Mouse (Mus musculus) embryonic facial prominence, embryonic 13.5 days (tissue): ENCODE results near the gene Tenm3. TPM values are rescaled to one million over a fixed set of nuclear protein-coding genes. Genes with fewer than 3 reads are reported as not detected.

ENCODE experiments used
- ATAC-seq: fragments of 200-750 bp; cut with Nextera tagmentation; 2 replicates; pipeline ENCODE4 v1.8.0; 2017; ENCODE audit warnings: low read depth; ENCODE audit not compliant: insufficient number of reproducible peaks, insufficient read depth, low FRiP score, low TSS enrichment
- H3K27ac ChIP-seq: fragments of 300-500 bp; sonication (generic); 2 replicates; pipeline ENCODE4 v1.5.1; 2015; ENCODE audit warnings: moderate library complexity, mild to moderate bottlenecking, inconsistent platforms
- H3K27me3 ChIP-seq: fragments of 300-500 bp; sonication (generic); 2 replicates; pipeline ENCODE4 v1.6.1; 2015; ENCODE audit warnings: mild to moderate bottlenecking, inconsistent platforms
- H3K36me3 ChIP-seq: fragments of 300-500 bp; sonication (generic); 2 replicates; pipeline ENCODE4 v1.6.1; 2015; ENCODE audit warnings: mild to moderate bottlenecking, inconsistent platforms
- H3K4me1 ChIP-seq: fragments of 300-500 bp; sonication (generic); 2 replicates; pipeline ENCODE4 v1.6.1; 2015; ENCODE audit warnings: inconsistent platforms
- H3K4me2 ChIP-seq: fragments of 300-500 bp; sonication (generic); 2 replicates; pipeline ENCODE4 v1.6.1; 2015; ENCODE audit warnings: moderate library complexity, mild to moderate bottlenecking, inconsistent platforms
- H3K4me3 ChIP-seq: fragments of 300-500 bp; sonication (generic); 2 replicates; pipeline ENCODE4 v1.5.1; 2015; ENCODE audit warnings: mild to moderate bottlenecking, inconsistent platforms
- H3K9ac ChIP-seq: fragments of 300-500 bp; sonication (generic); 2 replicates; pipeline ENCODE4 v1.6.1; 2015; ENCODE audit warnings: mild to moderate bottlenecking, inconsistent platforms
- H3K9me3 ChIP-seq: fragments of 300-500 bp; sonication (generic); 2 replicates; pipeline ENCODE4 v1.6.1; 2016; ENCODE audit warnings: inconsistent platforms
- WGBS: fragments of 180-500 bp; shearing (Covaris S2); methylation state at CpG from one replicate; pipeline ENCODE4 v1.1.7; 2015; ENCODE audit warnings: mixed read lengths; 5-methylcytosine and 5-hydroxymethylcytosine counted together
- polyA plus RNA-seq: library from polyadenylated mRNA; unstranded; fragments of >200 nt; fragmentation: Nextera tagmentation; extraction: Ambion mirVana; gene quantifications from 2 replicates; pipeline ENCODE4 v1.2.1, GENCODE M21; 2015

The Tenm3 gene
- polyA plus RNA-seq, 1 experiment from 2014 or later: 53.7 TPM

- Histone ChIP-seq H3K4me3 (no peak overlapping the region), H3K9ac (no peak overlapping the region), H3K9me3 (no peaks in the 10 kb centered on the region), H3K4me2 (no peak overlapping the region), H3K27me3 (no peaks in the 10 kb centered on the region), H3K36me3 (no peaks in the 10 kb centered on the region), H3K4me1 (no peaks in the 10 kb centered on the region), H3K27ac (no peak overlapping the region)
- whole genome bisulfite sequencing: 84% methylated on average over 10 of the region's 10 CpGs
- no peak for ATAC-seq
These were observed 110.0 kb downstream of the Tenm3 start for GRCm38 (mm10) chr8:48733731-48734130.

GRCm38 (mm10) chr8:48733057-48733456 is 110.7 kb downstream of the Tenm3 start:
- no peaks in the 10 kb centered on the region for H3K4me1 ChIP-seq
- no peak overlapping the region for H3K9ac ChIP-seq
- ATAC-seq: no peak
- no peaks in the 10 kb centered on the region for H3K9me3 ChIP-seq
- H3K36me3 ChIP-seq: no peaks in the 10 kb centered on the region
- no peak overlapping the region for H3K4me3 ChIP-seq
- WGBS: 71% methylated on average over 4 of the region's 4 CpGs
- no peaks in the 10 kb centered on the region for H3K27me3 ChIP-seq
- H3K27ac ChIP-seq: no peak overlapping the region
- H3K4me2 ChIP-seq: no peak overlapping the region

- no peaks in the 10 kb centered on the region for H3K36me3 ChIP-seq
- ATAC-seq: no peak
- H3K9ac ChIP-seq: no peak overlapping the region
- H3K4me3 ChIP-seq: no peak overlapping the region
- no peaks in the 10 kb centered on the region for H3K27me3 ChIP-seq
- 77% methylated on average over 6 of the region's 6 CpGs for WGBS
- H3K27ac ChIP-seq: no peak overlapping the region
- H3K4me1 ChIP-seq: no peaks in the 10 kb centered on the region
- no peak overlapping the region for H3K4me2 ChIP-seq
- H3K9me3 ChIP-seq: no peaks in the 10 kb centered on the region
These were observed 113.0 kb downstream of the Tenm3 start for GRCm38 (mm10) chr8:48730701-48731100.

- 67% methylated on average over 21 of the region's 21 CpGs for WGBS
- Histone ChIP-seq H3K9me3 (no peaks in the 10 kb centered on the region), H3K4me3 (no peak overlapping the region), H3K9ac (no peak overlapping the region), H3K4me1 (peaks cover 8% of the 10 kb centered on the region), H3K27me3 (no peaks in the 10 kb centered on the region), H3K36me3 (no peaks in the 10 kb centered on the region), H3K27ac (no peak overlapping the region), H3K4me2 (no peak overlapping the region)
- no peak for ATAC-seq
These were observed 114.7 kb downstream of the Tenm3 start for GRCm38 (mm10) chr8:48728833-48729690.

- WGBS: 93% methylated on average over 6 of the region's 6 CpGs
- Histone ChIP-seq H3K27me3 (no peaks in the 10 kb centered on the region), H3K36me3 (no peaks in the 10 kb centered on the region), H3K9me3 (no peaks in the 10 kb centered on the region), H3K4me1 (peaks cover 14% of the 10 kb centered on the region), H3K27ac (no peak overlapping the region), H3K9ac (no peak overlapping the region), H3K4me2 (no peak overlapping the region), H3K4me3 (no peak overlapping the region)
- no peak for ATAC-seq
These were observed 115.7 kb downstream of the Tenm3 start for GRCm38 (mm10) chr8:48728006-48728405.

- WGBS: 48% methylated on average over 14 of the region's 14 CpGs
- H3K4me2 ChIP-seq: no peak overlapping the region
- H3K27me3 ChIP-seq: no peaks in the 10 kb centered on the region
- ATAC-seq: no peak
- no peaks in the 10 kb centered on the region for H3K36me3 ChIP-seq
- no peak overlapping the region for H3K9ac ChIP-seq
- peaks cover 18% of the 10 kb centered on the region for H3K4me1 ChIP-seq
- no peaks in the 10 kb centered on the region for H3K9me3 ChIP-seq
- H3K4me3 ChIP-seq: no peak overlapping the region
- no peak overlapping the region for H3K27ac ChIP-seq
These were observed 121.0 kb downstream of the Tenm3 start for GRCm38 (mm10) chr8:48722744-48723143.

GRCm38 (mm10) chr8:48722318-48722717 is 121.4 kb downstream of the Tenm3 start:
- Histone ChIP-seq H3K9me3 (no peaks in the 10 kb centered on the region), H3K4me1 (peaks cover 18% of the 10 kb centered on the region), H3K27me3 (no peaks in the 10 kb centered on the region), H3K4me3 (no peak overlapping the region), H3K36me3 (no peaks in the 10 kb centered on the region), H3K9ac (no peak overlapping the region), H3K27ac (no peak overlapping the region), H3K4me2 (no peak overlapping the region)
- WGBS: 86% methylated on average over 7 of the region's 7 CpGs
- no peak for ATAC-seq

GRCm38 (mm10) chr8:48721376-48721775 is 122.4 kb downstream of the Tenm3 start:
- Histone ChIP-seq H3K4me3 (no peak overlapping the region), H3K9me3 (no peaks in the 10 kb centered on the region), H3K4me2 (no peak overlapping the region), H3K9ac (no peak overlapping the region), H3K4me1 (peaks cover 18% of the 10 kb centered on the region), H3K27ac (no peak overlapping the region), H3K36me3 (no peaks in the 10 kb centered on the region), H3K27me3 (no peaks in the 10 kb centered on the region)
- ATAC-seq: no peak
- WGBS: 93% methylated on average over 12 of the region's 12 CpGs

- no peak overlapping the region for H3K4me2 ChIP-seq
- H3K27ac ChIP-seq: no peak overlapping the region
- no peak overlapping the region for H3K9ac ChIP-seq
- H3K36me3 ChIP-seq: no peaks in the 10 kb centered on the region
- no peak overlapping the region for H3K4me3 ChIP-seq
- peaks cover 5% of the 10 kb centered on the region; the same call in 1 of the 2 replicates for H3K9me3 ChIP-seq
- H3K4me1 ChIP-seq: no peaks in the 10 kb centered on the region
- 74% methylated on average over 9 of the region's 9 CpGs for WGBS
- no peaks in the 10 kb centered on the region for H3K27me3 ChIP-seq
- ATAC-seq: no peak
These were observed 128.1 kb downstream of the Tenm3 start for GRCm38 (mm10) chr8:48715616-48716015.

GRCm38 (mm10) chr8:48706666-48707065 is 137.1 kb downstream of the Tenm3 start:
- Histone ChIP-seq H3K36me3 (no peaks in the 10 kb centered on the region), H3K9ac (no peak overlapping the region), H3K4me1 (no peaks in the 10 kb centered on the region; the same call in 1 of the 2 replicates), H3K4me2 (no peak overlapping the region), H3K27ac (no peak overlapping the region), H3K9me3 (peaks cover 13% of the 10 kb centered on the region), H3K4me3 (no peak overlapping the region), H3K27me3 (no peaks in the 10 kb centered on the region)
- WGBS: 71% methylated on average over 6 of the region's 6 CpGs
- ATAC-seq: no peak

GRCm38 (mm10) chr8:48704885-48705515 is 138.8 kb downstream of the Tenm3 start:
- no peak overlapping the region for H3K9ac ChIP-seq
- no peak overlapping the region for H3K4me2 ChIP-seq
- H3K4me3 ChIP-seq: no peak overlapping the region
- no peaks in the 10 kb centered on the region; the same call in 1 of the 2 replicates for H3K4me1 ChIP-seq
- no peak for ATAC-seq
- WGBS: 87% methylated on average over 10 of the region's 10 CpGs
- peaks cover 8% of the 10 kb centered on the region; the same call in 1 of the 2 replicates for H3K9me3 ChIP-seq
- no peaks in the 10 kb centered on the region for H3K27me3 ChIP-seq
- no peaks in the 10 kb centered on the region for H3K36me3 ChIP-seq
- 0 out of 2 replicates have a peak overlapping the region, but pooled peaks have one; percentile 3 for H3K27ac ChIP-seq

GRCm38 (mm10) chr8:48704485-48704884 is 139.3 kb downstream of the Tenm3 start:
- Histone ChIP-seq H3K4me3 (no peak overlapping the region), H3K4me1 (no peaks in the 10 kb centered on the region; the same call in 1 of the 2 replicates), H3K27me3 (no peaks in the 10 kb centered on the region), H3K27ac (0 out of 2 replicates have a peak overlapping the region, but pooled peaks have one; percentile 3), H3K4me2 (no peak overlapping the region), H3K9me3 (peaks cover 8% of the 10 kb centered on the region; the same call in 1 of the 2 replicates), H3K9ac (no peak overlapping the region), H3K36me3 (no peaks in the 10 kb centered on the region)
- no peak for ATAC-seq
- WGBS: 57% methylated on average over 6 of the region's 6 CpGs
